Mouse (Mus musculus) frontal cortex, postnatal 10 days (tissue): ENCODE measurements around the gene Psmd9.

Experiments used
- DNase-seq, 2 experiments: peaks; one replicate each; pipeline ENCODE4 v3.0.0; 2022; ENCODE audit warnings: low spot score in 2 of 2, mixed read lengths in 1 of 2

Psmd9 gene

DNA sequence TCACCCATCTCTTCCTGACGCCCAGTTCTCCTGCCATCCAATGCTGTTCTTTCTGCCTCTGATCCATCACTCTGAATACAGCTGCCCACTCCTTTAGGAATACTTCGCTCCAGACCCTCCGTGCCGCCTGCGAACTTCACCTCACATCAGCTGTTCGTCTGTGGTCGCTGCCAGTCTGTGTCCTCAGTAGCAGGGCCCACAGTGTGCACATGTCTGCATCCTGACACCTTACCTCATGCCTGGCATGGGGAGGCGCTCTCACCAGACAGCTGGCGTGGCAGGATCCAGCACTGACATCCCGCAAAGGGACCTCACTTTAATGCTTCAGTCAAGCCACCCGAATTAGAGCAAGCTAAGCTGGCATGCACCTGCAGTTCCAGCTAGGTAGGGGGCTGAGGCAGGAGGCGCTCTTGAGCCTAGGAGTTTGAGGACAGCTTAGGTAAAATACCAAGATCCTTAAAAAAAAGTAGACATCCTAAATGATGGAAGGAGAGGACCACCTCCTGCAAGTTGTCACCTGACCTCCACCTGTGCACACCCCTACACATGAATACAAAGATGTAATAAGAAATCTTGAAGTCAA is 127.1 kb downstream of the Psmd9 start:
- no peak for DNase-seq

DNA sequence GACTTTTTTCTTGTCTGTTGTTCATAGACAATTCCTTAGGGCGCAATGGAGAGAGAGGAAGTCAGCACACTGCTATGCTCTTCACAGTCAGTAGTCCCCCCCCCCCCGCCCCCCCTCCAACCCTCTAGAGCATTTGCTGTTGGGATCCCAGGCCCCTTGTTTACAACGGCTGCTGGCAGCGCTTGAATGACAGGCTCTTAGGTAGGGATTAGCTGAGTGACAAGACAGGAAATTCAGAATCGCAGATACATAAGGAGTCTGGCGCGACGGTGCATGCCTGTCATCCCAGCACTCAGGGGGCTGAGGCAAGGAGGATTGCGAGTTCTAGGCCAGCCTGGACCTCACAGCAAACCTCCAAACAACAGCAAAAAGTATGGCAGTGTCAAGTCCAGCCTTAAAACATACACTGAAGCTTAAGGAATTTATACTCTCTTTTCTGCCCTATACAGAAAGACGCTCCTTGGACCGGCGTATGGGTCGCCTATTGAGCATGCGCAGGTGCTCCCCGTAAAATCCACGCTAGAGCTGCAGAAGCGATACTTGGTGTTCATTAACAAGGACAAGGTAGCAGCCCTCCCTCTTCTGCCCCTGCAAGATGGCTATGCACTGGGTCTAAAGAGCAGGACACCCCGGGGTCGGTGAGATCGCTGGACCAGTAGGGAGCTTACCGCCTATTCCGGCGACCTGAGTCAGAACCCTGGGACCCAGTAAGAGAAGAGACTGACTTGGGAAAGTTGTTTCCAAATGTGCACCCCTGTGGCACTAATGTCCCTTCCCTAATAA is 128.0 kb downstream of the Psmd9 start:
- DNase-seq = no peak

DNA sequence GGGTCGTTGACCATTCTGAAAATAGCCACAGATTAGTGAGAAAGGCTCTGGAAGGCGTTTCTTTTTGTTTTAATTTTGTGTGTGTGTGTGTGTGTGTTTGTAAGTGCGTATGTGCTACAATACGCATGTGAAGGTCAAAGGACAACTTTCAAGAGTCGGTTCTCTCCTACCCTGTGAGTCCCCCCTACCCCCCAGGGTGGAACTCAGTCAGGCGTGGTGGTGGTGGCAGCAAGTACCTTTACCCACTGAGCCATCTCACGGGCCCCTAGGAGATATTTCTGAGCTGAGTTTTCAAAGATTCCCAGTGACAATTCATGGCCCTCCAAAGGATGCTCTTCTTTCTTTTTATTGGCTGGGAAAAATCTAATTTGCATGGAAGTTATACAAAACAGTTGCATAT is 128.6 kb downstream of the Psmd9 start:
- no peak for DNase-seq

DNA sequence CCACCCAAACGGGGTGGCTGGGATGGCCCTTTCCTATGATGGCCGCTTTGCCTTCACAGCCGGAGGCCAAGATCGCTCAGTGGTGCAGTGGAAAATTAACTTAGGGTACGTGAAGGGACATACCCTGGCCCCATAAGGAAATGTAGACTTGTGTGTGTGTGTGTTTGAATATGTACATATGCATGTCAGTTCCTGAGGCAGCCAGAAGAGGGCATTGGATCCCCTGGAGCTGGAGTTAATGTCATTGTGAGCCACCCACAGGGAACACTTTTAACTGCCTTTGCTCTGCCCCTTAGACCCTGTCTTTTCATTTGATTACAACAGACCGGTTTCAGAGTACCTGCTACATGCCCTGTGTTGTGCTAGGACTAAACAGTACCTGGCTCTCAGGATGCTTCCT is 129.3 kb downstream of the Psmd9 start:
- DNase-seq = no peak
